Mouse (Mus musculus) embryo, embryonic 11 days (tissue): ENCODE measurements at regions not wholly inside any gene's neighbourhood (a gene's known extent, or its start where the extent isn't known, plus 50 kb on each side); places are given as distances from the start of the nearest gene placed in this dataset.
"Not testable (repeated sequence)": the region's sequence is repeated elsewhere in the genome, so short reads cannot be mapped to it uniquely, and the experiment has no call there.

Source experiments
- DNase-seq: peaks from one replicate; pipeline ENCODE4 v3.0.0-alpha.2; 2015

DNA sequence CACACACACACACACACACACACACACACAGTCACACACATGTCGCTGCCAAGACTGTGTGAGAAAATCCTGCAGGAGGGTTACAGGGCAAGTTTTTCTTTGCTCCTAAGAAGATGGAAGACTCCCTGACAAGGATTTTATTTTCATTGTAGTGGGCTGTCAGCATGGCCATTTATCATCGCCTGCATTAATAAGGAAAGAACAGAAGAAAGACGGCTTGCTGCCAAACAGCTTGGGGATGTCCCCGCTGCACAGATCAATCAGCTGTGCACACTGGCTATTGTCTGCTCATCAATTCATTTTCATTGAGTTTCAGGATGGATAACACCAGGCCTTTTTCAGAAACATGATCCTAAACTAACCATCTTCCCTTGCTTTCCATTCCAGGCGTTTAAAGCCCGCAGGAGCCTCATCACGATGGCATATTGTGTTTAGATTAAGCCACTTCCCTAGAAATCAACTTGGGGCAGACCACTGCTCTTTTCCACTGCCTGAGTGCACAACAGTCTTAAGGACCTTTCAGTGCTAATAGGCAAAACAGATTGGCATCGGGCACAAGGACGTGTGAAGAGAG, 213.1 kb upstream of the Crbn start:
- DNase-seq, result peak; percentile 71

DNA sequence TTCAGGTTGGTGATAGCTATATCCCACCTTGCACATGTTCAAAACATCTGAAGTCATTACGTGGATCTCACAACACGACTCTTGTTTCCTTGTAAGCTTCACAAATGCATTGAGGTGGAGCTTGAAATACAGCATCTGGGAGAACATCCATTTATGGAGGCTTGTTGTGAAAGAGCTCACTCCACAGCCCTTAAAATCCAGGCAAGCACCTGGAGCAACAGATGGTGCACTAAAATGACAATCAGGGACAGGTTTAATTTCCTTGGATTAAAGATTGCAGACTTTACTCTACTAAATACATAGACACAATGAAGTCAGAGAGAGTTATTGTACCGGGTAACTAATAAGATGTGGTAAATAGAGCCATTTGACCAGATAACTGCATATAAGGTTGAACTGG, 219.2 kb upstream of the Crbn start:
- DNase-seq, result no peak

DNA sequence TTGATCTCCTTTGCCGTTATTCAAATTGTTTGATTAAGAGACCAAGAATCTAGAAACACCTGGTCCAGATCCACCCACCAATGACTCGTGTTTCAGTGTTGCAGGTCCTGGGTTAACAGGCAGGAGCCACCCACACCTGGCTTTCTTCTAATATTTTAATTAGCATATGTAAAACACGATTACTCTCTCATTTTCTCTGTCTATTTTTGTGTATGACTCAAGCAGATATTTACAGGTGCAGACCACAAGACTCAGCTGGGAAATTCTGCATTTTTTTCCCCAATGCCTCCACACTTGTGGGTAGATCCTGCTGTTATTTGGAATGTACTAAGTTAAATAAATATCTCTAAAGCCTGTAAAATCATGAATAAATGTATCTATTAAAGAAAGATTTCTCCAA, 245.3 kb upstream of the Crbn start:
- DNase-seq, result no peak

DNA sequence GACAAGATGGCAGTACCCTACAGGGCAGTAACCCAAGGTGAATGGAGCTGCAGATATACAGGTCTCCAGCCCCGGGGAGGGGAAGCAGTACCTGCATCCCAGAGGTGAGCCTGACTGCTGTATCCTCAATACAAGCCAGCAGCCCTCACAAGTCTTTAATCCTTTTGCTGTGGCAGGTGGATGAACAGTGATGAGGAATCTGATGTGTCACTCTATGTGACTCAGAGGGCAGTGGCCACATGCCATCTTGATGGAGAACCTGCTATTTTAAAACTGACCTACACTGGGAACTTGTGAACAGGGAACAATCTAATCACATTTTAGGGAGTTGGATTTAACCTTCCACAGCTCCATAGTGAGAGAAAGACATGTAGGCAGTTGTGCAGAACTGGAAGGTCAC, 251.7 kb upstream of the Crbn start:
- no peak for DNase-seq

DNA sequence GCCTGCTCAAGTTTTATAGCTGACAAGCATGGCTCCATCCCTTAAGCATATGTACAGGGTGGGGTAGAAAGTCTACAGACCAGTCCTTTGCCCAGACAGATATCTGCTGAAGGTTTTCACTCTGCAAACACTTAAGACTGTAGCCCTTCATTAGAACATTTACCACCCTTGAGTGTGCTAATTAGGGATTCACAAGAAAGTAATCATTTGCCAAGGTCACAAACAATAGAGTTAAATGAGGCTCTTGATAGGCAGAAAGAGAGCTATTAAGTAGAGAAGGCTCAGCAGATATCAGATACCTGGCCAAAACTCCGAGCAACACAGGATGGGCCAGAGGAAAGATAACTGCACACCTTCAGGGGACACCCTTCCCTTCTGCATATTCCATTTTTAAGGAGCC, 252.3 kb upstream of the Crbn start:
- DNase-seq, result no peak

DNA sequence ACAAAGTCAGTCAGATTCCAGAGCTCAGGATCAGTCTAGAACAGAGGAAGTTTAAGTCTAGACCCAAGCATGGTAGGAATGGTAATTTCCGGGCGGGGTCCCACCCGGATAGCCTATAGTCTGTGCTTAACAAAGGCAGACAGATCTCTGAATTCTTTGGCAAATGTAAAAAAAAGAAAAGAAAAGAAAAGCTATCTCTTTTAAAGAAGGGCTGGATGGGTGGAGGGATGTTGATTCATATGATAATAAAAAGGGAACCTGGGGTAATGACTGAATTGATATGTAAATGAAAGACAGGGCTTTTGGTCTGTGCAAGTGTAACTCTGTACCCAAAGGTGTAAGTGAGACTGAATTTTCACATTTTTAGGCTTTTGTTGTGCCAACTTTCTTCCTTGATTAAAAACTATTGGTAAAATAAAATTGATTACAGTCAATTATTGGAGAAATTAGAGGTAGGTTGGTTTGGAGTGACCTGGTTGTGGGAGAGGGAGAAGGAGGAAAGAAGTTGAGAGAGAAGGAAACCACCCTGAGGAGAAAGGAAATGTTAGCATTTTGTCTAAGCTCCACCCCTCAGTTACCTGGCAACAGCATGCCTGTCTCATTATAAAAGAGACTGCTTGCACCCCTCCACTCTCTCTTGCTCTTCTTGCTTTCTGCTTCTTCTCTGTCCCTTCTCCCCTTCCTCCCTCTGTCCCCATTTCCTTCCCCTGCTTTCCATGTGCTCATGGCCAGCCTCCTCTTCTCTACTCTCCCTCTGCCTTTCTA, 259.3 kb upstream of the Crbn start:
- no peak for DNase-seq

DNA sequence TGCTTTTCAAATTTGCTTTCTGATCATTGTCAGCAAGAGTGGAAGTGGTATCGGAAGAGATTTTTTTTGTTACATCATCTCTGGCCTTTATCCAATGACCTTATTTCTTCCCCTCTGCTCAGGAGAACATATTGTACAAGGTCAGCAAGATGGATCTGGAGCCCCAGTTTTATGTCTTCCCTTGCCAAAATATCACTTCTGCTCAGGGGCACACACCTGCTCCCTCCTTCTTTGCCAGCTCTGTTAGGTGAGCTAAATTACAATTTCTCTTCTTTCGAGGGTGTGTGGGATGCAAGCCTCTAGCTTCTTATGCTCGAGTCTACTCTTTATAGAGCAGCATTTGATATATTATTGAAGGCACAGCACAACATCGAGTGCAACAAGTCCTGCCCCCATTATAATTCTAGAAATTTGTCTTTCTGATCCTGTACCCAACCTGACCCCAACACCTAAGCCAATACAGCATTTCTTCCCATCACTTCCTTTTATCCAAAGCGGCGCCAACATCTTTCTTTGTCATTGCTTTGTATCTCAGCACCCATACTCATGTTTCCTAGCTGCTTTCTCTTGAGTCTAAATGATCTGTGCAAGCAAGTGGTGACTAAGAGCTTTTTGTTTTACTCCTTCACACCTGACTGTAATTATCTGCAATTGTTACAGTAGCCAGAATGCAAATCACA, 263.1 kb upstream of the Crbn start:
- DNase-seq, result no peak

DNA sequence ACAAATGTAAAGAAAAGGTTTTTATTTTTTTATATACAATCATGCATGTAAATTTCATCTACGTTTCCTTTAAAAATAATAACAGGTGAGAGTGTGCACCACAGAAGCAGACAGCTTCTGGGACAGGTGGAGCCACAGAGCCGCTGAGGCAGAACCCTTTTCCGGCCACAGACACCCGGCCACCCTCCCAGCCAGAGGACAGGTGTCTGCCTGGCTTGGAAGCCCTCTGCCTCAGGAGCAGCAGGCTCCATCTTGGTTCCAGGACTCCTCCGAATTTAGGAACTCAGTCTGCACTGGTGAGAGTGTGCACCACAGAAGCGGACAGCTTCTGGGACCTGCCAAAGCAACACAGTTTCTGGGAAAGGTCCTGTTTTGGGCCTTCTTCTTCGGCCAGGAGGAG, 270.6 kb upstream of the Crbn start:
- DNase-seq, result no peak

DNA sequence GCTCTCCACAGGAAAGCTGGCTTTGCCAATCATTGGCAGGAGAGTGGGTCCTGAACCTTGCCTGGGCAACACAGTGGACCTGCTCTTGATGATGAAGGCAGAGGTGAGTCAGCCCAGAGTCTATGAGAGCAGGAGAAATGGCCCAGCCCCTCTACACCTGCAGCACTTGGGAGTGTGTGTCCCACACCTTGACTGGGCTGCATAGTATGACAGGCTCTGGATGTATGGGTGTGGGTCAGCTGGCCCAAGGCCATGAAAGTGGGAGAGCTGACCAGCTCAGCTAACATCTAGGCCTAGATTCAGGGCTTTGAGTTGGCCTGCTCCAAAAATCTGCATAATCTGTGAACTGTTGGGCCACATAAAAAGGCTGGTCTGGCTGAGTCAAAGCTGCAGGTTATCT, 292.7 kb upstream of the Crbn start:
- no peak for DNase-seq

DNA sequence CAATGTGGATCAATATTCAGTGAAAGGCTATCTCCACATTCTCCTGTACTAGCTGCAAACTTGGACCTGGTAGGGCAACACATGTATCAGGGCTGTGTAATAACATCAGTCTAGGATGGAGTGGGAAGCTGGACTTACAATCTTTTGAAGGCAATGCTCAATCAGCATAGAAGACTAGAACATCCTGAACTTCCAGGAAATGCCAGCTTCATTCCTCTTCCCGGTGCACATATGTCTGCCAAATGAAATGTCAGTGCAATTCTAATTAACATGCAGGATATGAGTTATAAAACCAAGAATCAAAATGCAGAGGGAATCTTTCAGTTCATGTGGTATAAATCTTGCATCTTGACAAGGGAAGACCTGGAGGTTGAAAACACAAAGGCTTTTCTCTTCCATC, 328.8 kb upstream of the Crbn start:
- DNase-seq, result no peak

DNA sequence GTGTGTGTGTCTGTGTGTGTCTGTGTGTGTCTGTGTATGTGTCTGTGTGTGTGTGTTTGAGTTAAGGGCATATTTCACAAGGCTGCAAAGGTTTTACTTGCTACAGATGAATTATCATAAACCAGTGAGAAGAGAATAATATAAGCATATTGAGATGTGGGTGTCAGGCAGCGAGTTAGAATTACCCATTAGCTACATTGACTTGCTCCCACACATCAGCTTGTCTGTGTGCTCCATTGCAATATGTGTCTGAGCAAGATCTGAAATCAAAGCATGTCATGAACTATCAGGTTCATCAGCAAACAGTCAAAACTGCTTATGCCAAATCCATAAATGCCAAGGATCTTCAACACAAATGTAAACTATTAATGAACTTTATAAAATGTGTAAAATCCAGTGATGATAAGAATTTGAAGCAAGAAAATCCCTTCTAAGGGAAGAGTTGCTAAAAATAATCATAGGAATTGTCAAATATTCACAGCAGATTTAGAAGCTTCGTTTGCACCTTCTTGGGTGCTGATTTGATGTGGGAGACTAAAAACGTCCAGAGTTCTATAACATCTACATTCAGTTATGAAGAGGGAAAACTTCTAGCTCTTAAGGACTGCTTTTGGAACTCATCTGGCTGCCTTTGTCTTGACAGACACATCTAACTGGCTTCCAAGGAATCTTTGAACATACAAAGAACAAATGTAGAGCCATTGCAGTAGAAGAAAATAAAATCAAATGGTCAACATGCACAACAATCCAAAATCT, 361.7 kb upstream of the Lrrn1 start:
- DNase-seq, result no peak

DNA sequence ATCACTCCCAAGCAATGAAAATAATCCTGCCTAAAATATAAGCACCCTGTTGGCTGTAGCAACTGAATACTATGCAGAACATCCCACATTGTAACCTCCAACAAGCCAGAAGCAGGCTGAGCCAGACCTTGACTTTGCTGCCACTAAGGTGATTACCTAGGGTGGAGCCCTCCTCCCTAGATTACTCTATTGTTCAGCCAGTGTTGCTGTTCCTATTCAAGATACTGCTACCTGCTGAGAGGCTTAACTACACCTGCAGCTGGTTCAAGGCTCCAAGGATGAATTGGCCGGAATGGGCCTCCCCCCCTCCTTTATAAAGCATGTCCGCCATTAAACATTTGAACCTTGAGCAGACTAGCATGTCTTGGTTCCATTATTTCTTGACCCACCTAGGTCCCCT, 311.3 kb upstream of the Lrrn1 start:
- no peak for DNase-seq

DNA sequence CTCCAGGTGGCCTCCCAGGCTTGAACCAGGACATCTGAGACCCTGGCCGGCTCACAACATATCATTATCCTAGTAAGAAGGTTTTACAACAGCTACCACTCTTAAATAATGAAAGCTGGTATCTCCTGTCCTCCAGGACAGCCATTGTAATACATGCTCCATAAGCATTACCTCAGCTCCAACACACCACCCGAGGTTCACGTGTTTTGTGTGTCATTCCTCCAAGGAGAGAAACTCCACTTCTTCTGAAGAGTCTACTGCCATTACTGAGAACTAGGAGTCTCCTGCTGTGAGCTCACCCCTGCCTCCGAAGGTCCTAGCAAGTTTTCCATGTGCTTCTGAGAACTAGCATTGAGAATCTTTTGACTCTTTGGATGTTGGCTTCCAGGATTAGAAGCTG, 310.8 kb upstream of the Lrrn1 start:
- DNase-seq, result no peak

DNA sequence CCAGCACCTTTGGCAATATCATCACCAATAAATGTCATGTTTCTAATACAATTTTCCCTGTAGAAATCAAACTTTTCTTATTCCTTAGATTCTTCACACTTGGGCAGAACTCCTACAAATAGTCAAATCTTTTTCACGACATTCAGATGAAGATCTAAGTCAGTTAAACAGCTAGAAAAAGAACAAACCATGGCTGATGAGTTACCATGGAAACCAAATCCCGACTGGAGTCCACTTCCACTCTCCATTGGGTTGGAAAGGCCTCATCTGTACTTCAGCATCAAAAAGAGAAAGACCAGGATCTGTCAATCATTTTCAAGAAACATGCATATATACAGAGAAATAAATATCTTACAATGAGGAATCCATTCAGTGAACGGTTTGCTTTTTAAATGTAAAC, 307.0 kb upstream of the Lrrn1 start:
- DNase-seq, result no peak

DNA sequence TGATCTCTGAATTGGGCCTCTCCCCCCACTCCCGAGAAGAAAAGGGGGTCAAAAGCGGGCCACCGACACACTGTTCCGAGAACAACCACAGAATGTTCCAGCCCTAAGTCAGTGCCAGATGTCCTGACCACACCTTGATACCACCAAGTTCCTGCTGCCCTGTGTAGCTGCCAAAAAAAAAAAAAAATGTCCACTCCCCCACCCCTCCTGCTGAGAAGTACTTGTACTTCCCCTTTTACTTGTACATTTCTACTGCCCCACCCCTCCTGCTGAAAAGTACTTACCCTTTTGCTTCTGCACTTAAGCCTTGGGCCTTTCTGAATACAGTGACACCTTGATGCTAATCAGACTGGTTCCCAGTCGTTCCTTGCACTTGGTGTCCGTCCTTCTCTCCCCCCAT, 299.7 kb upstream of the Lrrn1 start:
- DNase-seq, result not testable (repeated sequence)

DNA sequence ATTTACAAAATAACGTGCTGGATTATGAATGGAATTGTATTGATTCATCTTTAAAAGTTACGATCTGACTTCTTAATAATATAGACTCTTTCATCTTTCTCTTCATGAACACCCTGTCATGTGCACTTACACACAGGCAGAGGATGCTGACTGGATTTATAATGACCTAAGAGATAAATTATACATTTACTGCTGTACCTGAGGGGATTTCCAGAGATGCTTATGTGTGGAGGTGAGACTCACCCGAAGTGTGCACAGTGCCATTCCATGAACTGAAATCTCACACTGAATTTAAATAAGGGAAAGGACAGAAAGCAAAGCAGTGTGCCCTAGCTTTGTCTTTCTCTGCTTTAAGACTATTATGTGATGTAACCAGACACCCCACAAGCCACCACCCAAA, 291.9 kb upstream of the Lrrn1 start:
- no peak for DNase-seq

DNA sequence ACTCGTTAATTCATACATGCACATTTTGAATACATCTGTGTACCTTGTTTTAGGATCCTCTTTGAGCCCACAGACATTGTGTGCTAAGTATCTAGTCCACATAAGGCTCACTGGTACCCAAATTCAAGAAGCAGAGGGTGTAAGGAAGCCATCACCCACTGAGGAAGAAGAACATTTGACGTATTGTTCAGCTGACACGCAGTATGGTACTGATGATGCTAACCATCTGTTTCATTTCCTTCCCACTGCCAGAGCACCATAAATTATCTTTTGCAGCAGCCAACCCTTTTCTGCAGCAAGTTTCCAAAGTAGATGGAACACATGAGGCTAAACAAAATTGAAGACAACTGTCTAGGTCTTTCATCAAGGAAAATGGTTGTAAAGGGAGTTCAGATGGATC, 285.6 kb upstream of the Lrrn1 start:
- no peak for DNase-seq

DNA sequence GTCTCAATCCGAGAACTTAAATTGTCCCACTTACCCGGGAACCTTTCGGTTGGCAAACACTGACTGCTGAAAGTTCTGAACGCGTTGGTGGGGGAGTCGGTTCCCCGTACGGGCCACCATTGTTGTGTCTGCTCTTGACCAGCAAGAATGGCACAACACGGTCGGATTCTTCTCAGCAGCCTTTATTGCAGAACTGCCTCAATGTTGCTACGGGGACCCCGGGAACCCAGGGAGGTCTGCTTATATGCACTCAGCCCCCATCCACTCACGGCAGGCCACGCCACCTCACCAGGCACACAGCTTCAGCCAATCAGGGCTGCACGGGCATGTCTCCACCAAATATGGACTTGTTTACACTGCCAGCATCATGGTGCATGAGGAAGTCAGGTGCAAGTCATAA, 249.2 kb upstream of the Lrrn1 start:
- no peak for DNase-seq

DNA sequence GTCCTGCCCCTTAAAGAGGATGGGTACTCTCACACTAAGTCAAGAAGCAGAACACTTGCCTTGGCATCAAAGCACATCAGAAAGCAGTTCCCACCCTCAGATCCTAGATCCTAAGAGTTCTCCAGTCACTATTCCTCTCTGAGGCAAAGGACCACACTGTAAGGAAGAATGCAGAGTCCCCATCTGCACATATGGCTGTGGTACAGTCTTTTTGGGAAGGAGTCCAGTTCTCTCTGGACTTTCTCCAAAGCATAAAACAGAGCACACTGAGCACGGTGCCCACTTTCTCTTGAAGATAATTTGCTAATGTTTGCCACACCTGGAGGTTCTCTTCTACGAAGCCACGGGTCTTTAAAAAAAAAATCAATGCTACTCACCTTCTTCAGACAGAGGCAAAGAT, 238.7 kb upstream of the Lrrn1 start:
- no peak for DNase-seq

DNA sequence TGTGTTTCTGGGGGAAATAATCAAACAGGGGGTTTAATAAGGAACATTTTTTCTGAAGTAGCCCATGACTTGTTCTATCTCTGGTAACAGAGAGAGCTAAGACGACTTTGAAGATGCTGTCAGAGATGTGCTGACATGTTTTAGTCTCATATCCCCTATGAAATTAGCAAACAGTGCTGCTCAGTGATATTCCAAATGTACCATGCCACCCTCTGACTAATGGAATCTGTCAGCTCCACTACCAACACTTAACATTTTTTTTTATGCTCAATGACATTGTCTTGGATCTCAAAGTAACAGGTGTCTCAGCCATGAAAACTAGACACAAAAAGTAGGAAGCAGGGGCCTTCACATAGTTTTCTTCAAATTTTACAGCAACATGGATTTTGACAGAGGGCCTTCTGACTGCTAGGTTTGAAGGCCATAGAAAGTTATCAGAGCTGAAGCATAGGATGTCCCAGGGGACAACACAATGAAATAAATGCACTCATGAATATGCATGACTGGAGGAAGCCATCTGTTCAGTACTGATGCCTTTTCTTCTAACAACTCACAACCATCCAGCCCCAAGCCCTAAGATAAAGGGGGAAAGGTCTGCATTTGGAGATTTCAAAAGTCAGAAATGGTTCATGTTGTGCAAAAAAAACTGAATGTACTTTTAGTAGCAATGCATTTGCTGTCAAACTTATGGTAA, 225.7 kb upstream of the Lrrn1 start:
- peak; percentile 34 for DNase-seq

DNA sequence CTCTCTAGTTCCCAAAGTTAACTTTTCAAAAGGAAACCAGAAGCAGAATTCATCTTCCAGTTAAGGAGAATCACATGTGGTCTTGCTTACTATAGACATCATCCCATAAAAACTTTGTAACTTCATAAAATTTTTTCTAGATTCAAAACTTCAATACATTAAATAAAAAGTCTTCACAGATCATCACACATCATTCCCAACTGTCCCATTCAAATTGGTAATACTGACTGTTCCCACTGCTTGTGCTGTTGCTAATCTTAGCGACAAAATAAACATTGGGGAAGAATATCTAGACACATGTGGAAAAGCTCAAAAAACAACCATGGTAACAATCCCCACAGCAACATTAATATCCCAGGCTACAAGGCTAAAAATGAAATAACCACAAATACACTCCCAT, 210.0 kb upstream of the Lrrn1 start:
- no peak for DNase-seq

DNA sequence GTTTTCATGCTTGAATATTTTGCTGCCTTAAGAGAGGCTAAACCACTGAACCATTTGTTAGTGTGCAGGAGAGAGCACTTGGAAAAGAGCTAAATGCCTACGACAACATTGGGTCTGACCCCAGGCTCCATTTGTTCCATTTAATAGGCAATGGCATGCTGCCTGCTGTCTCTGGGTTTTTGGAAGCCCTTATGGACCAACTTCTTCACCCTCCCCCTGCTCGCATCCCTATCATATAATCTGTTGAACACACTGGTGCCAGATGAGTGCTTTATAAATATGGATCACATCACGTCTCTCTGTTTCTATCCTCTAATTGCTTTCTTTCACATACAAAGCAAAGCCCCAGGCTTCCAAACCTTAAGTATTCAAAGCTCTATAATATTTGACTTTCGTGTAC, 179.1 kb upstream of the Lrrn1 start:
- DNase-seq, result no peak

DNA sequence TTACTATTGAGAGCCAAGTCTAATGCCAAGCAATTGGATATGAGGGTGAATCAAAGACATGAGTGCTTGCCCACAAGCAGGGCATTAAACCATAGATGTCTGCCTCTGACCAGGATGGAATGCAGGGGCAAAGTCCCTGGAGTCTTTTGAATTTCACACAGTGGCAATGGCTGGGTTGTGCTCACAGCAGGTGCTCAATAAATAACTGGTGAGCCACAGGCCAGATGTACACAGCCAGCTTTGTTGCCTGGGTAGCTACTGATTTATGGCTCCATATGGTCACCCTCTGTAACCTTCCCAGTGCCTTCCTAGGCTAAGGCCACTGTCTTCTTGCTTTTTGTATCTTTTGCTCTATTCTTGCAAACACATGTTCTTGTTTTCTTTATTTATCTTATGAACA, 154.3 kb upstream of the Lrrn1 start:
- peak; percentile 55 for DNase-seq
